Mouse (Mus musculus): ENCODE data around the gene Tmem213. TPM values are rescaled to one million over a fixed set of nuclear protein-coding genes. Genes with fewer than 3 reads are reported as not detected.

The Tmem213 gene
- polyA plus RNA-seq, 2 experiments from 2014 or later, result not detected

GRCm38 (mm10) chr6:38157925-38158324 lies 48.9 kb downstream of the Tmem213 start:
- no peak for ATAC-seq

DNA sequence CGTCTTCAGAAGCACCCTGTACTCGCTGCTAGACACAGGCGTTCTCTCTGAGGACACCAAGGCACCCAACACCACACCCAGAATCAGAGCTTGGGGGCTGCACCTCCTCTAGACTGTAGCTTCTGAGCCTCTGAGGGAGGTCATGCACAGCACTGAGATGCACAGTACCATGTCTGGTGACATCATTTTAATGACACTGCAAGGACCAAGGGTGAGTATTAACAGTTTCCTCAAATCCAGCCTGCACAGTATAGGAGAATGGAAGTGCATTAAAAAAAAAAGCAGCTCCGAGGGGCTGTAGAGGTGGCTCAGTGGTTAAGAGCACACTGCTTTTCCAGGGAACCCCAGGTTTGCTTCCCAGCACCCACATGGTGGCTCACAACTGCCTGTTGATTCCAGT lies 50.5 kb downstream of the Tmem213 start:
- no peak for ATAC-seq

DNA sequence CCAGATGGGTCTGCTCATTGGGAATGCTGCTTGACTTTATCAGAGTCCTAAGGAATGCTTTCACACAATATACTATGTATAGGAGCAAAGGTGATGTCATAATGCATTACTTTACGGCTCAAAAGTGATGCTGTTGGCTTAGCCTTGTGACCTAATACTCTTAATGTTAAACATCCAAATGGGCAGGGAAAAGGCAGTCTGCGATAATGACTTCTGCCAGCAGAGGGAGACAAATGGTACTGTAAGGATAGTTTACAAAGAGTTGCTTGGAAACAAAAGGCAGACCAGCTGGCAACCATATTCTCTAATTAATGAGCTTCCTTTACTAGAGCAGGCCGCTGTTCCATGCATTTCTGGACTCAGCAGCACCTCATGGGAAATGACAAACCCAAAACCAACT lies 51.0 kb downstream of the Tmem213 start:
- ATAC-seq, result peak; percentile 74

DNA sequence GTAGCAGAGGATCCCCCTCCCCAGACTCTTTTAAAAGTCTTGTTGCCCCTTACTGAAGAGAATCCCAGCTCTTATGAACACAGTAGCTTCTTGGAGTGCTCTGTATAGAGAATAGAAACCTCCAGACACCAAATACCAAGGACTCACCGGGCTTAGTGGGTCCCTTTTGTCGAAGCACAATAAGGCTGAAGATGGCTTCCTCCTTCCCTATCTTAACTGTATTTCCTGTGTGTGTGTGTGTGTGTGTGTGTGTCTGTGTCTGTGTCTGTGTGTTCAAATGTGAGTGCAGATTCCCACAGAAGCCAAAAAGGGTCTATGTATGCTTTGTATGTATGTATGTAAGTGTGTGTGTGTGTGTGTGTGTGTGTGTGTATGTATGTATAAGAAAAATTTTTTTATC lies 51.5 kb downstream of the Tmem213 start:
- peak; percentile 34 for ATAC-seq

- no peak for ATAC-seq
Measured at GRCm38 (mm10) chr6:38162825-38163504, 53.9 kb downstream of the Tmem213 start.

GRCm38 (mm10) chr6:38164705-38165104 lies 55.6 kb downstream of the Tmem213 start:
- no peak for ATAC-seq

DNA sequence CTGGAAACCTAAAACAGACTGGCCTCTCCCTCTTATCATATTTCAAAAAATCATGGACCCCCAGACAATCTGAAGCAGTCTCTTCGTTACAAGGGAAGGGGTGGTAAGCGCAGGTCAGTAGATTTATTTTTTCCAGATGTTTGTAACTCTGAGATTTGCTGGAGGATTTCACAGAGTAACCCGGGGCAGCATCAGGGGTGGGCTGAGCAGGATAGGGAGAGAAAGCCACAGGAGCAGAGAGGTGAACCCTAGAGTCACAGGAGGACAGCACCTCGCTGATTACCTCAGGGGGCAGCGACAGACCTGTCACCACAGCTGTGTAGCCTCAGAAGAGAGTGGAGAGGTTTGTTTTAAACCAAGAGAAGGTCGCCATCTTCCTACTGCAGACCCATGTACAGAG lies 56.3 kb downstream of the Tmem213 start:
- no peak for ATAC-seq

Other genes starting within 250 kb of the Tmem213 start
- gene Trim24, start 238.4 kb upstream of the Tmem213 start, polyA plus RNA-seq (2017; shearing (Covaris generic)), result 10 to 100 TPM; 12.0 to 12.9 TPM
- under 1 TPM in 1 of 2 experiments, not detected in 1; 0.24 TPM for gene Svopl, start 62.3 kb upstream of the Tmem213 start, polyA plus RNA-seq (2017; shearing (Covaris generic))
- gene Atp6v0a4, start 15.3 kb downstream of the Tmem213 start, polyA plus RNA-seq (2017; shearing (Covaris generic)), result not detected
- under 1 TPM in 1 of 2 experiments, not detected in 1; 0.08 TPM for gene D630045J12Rik, start 144.8 kb downstream of the Tmem213 start, polyA plus RNA-seq (2017; shearing (Covaris generic))
- gene Zc3hav1l, start 190.0 kb downstream of the Tmem213 start, polyA plus RNA-seq (2017; shearing (Covaris generic)), result under 1 TPM; 0.38 to 0.55 TPM
- gene Zc3hav1, start 245.3 kb downstream of the Tmem213 start, polyA plus RNA-seq (2017; shearing (Covaris generic)), result 100 to 1,000 TPM; 189 to 215 TPM

Data from CD4-positive, CD25-positive, alpha-beta regulatory T cell, adult 4 months (primary cell).